Mouse (Mus musculus) right cerebral cortex, postnatal 14 days (tissue): Measurements from ENCODE around the gene Dpp6.
"Not testable (repeated sequence)": the region's sequence is repeated elsewhere in the genome, so short reads cannot be mapped to it uniquely, and the experiment has no call there.

ENCODE experiments used
- DNase-seq: peaks from one replicate; pipeline ENCODE4 v3.0.0; 2022

Gene Dpp6

GRCm38 (mm10) chr5:27413023-27413422, 596.0 kb downstream of the Dpp6 start:
- no peak for DNase-seq

GRCm38 (mm10) chr5:27415518-27415917, 598.5 kb downstream of the Dpp6 start:
- DNase-seq: no peak

GRCm38 (mm10) chr5:27416571-27416970, 599.6 kb downstream of the Dpp6 start:
- no peak for DNase-seq

- DNase-seq: no peak
These were observed 600.4 kb downstream of the Dpp6 start for GRCm38 (mm10) chr5:27417398-27417797.

GRCm38 (mm10) chr5:27418856-27419255, 601.9 kb downstream of the Dpp6 start:
- no peak for DNase-seq

- no peak for DNase-seq
These were observed 604.2 kb downstream of the Dpp6 start for GRCm38 (mm10) chr5:27421090-27421635.

GRCm38 (mm10) chr5:27423766-27424165, 606.8 kb downstream of the Dpp6 start:
- no peak for DNase-seq

GRCm38 (mm10) chr5:27424484-27425080, 607.6 kb downstream of the Dpp6 start:
- no peak for DNase-seq

GRCm38 (mm10) chr5:27426200-27426599, 609.2 kb downstream of the Dpp6 start:
- no peak for DNase-seq

- DNase-seq: no peak
These were observed 616.6 kb downstream of the Dpp6 start for GRCm38 (mm10) chr5:27433584-27433983.

- DNase-seq: no peak
These were observed 636.3 kb downstream of the Dpp6 start for GRCm38 (mm10) chr5:27453201-27453845.

GRCm38 (mm10) chr5:27454386-27454785, 637.4 kb downstream of the Dpp6 start:
- DNase-seq: no peak

GRCm38 (mm10) chr5:27456981-27457380, 640.0 kb downstream of the Dpp6 start:
- DNase-seq: peak; percentile 19

GRCm38 (mm10) chr5:27457686-27458085, 640.7 kb downstream of the Dpp6 start:
- no peak for DNase-seq

GRCm38 (mm10) chr5:27474964-27475465, 658.0 kb downstream of the Dpp6 start:
- DNase-seq: no peak

GRCm38 (mm10) chr5:27481706-27482105, 664.7 kb downstream of the Dpp6 start:
- no peak for DNase-seq

GRCm38 (mm10) chr5:27486138-27486537, 669.1 kb downstream of the Dpp6 start:
- no peak for DNase-seq

GRCm38 (mm10) chr5:27490942-27491341, 673.9 kb downstream of the Dpp6 start:
- no peak for DNase-seq

GRCm38 (mm10) chr5:27501338-27501737, 684.3 kb downstream of the Dpp6 start, which contains the start of gene Speer4b:
TSS of gene Speer4b (minus strand) at chr5:27501438.
- DNase-seq: not testable (repeated sequence)

GRCm38 (mm10) chr5:27518716-27519115, 701.7 kb downstream of the Dpp6 start:
- no peak for DNase-seq

- DNase-seq: no peak
These were observed 709.9 kb downstream of the Dpp6 start for GRCm38 (mm10) chr5:27526906-27527305.

GRCm38 (mm10) chr5:27544816-27545270, 727.8 kb downstream of the Dpp6 start:
- DNase-seq: peak; percentile 29

- no peak for DNase-seq
These were observed 732.3 kb downstream of the Dpp6 start for GRCm38 (mm10) chr5:27549291-27549690.

GRCm38 (mm10) chr5:27565700-27566099, 748.7 kb downstream of the Dpp6 start:
- DNase-seq: no peak
